Mouse (Mus musculus) heart, embryonic 12.5 days (tissue): Measurements from ENCODE around the gene Colq. TPM values are rescaled to one million over a fixed set of nuclear protein-coding genes. Genes with fewer than 3 reads are reported as not detected.
A peak's percentile ranks its signal among the peaks of the same experiment; 100 is the strongest.

Experiments used
- ATAC-seq: fragments of 200-750 bp; cut with Nextera tagmentation; 2 replicates; pipeline ENCODE4 v1.8.0; 2017; ENCODE audit warnings: moderate TSS enrichment, moderate library complexity; ENCODE audit not compliant: insufficient number of reproducible peaks, low FRiP score
- H3K27ac ChIP-seq: fragments of 300-500 bp; sonication (generic); 2 replicates; pipeline ENCODE4 v1.5.1; 2016; ENCODE audit warnings: mild to moderate bottlenecking, moderate library complexity; ENCODE audit not compliant: poor library complexity, severe bottlenecking
- H3K27me3 ChIP-seq: fragments of 300-500 bp; sonication (generic); replicated peaks from 2 replicates; pipeline ENCODE4 v1.6.1; 2016; ENCODE audit warnings: mild to moderate bottlenecking, moderate library complexity
- H3K36me3 ChIP-seq: fragments of 300-500 bp; sonication (generic); 2 replicates; pipeline ENCODE4 v1.6.1; 2016; ENCODE audit warnings: mild to moderate bottlenecking, moderate library complexity
- H3K4me1 ChIP-seq: fragments of 300-500 bp; sonication (generic); replicated peaks from 2 replicates; pipeline ENCODE4 v1.6.1; 2016; ENCODE audit warnings: mild to moderate bottlenecking
- H3K4me2 ChIP-seq: fragments of 300-500 bp; sonication (generic); 2 replicates; pipeline ENCODE4 v1.6.1; 2016; ENCODE audit warnings: mild to moderate bottlenecking, moderate library complexity
- H3K4me3 ChIP-seq: fragments of 300-500 bp; sonication (generic); 2 replicates; pipeline ENCODE4 v1.5.1; 2016; ENCODE audit warnings: mild to moderate bottlenecking
- H3K9ac ChIP-seq: fragments of 300-500 bp; sonication (generic); 2 replicates; pipeline ENCODE4 v1.6.1; 2016; ENCODE audit warnings: mild to moderate bottlenecking, moderate library complexity
- H3K9me3 ChIP-seq: fragments of 300-500 bp; sonication (generic); replicated peaks from 2 replicates; pipeline ENCODE4 v1.6.1; 2016; ENCODE audit warnings: mild to moderate bottlenecking, moderate library complexity
- WGBS: fragments of 180-500 bp; shearing (Covaris S2); methylation state at CpG from one replicate; pipeline ENCODE4 v1.1.7; 2016; 5-methylcytosine and 5-hydroxymethylcytosine counted together
- polyA plus RNA-seq: library from polyadenylated mRNA; unstranded; fragments of >200 nt; fragmentation: Nextera tagmentation; extraction: Ambion mirVana; gene quantifications from 2 replicates; pipeline ENCODE4 v1.2.1, GENCODE M21; 2016

Gene Colq
- polyA plus RNA-seq, 1 experiment from 2014 or later: 7.6 TPM

GRCm38 (mm10) chr14:31494349-31494974, 96.7 kb downstream of the Colq start, which contains the start of gene Eaf1:
TSS of gene Eaf1 (plus strand) at chr14:31494399.
- peaks cover 34% of the 10 kb centered on the region for H3K4me1 ChIP-seq
- H3K4me3 ChIP-seq: peak within 1 kb of the TSS; percentile 89
- H3K36me3 ChIP-seq: peaks cover 42% of the 10 kb centered on the region
- H3K9ac ChIP-seq: peak within 1 kb of the TSS; percentile 90
- H3K27me3 ChIP-seq: no peaks in the 10 kb centered on the region
- ATAC-seq: peak; percentile 56
- H3K9me3 ChIP-seq: no peaks in the 10 kb centered on the region
- peak within 1 kb of the TSS; percentile 83 for H3K27ac ChIP-seq
- WGBS: under 1% methylated on average over 37 of the region's 37 CpGs
- peak within 1 kb of the TSS; percentile 93 for H3K4me2 ChIP-seq

GRCm38 (mm10) chr14:31493901-31494300, 97.2 kb downstream of the Colq start:
- H3K27ac ChIP-seq: no peak overlapping the region
- H3K4me3 ChIP-seq: peak overlapping the region; percentile 89
- WGBS: 35% methylated on average over 9 of the region's 9 CpGs
- H3K9ac ChIP-seq: peak overlapping the region; percentile 90
- ATAC-seq: no peak
- peaks cover 43% of the 10 kb centered on the region for H3K36me3 ChIP-seq
- H3K9me3 ChIP-seq: no peaks in the 10 kb centered on the region
- H3K4me1 ChIP-seq: peaks cover 34% of the 10 kb centered on the region
- peak overlapping the region; percentile 93 for H3K4me2 ChIP-seq
- no peaks in the 10 kb centered on the region for H3K27me3 ChIP-seq

GRCm38 (mm10) chr14:31488055-31488454, 103.1 kb downstream of the Colq start:
- ATAC-seq: no peak
- H3K9ac ChIP-seq: no peak overlapping the region
- H3K9me3 ChIP-seq: no peaks in the 10 kb centered on the region
- no peaks in the 10 kb centered on the region for H3K4me1 ChIP-seq
- 87% methylated on average over 6 of the region's 6 CpGs for WGBS
- no peak overlapping the region for H3K4me3 ChIP-seq
- H3K4me2 ChIP-seq: no peak overlapping the region
- H3K27ac ChIP-seq: no peak overlapping the region
- no peaks in the 10 kb centered on the region for H3K27me3 ChIP-seq
- peaks cover 83% of the 10 kb centered on the region for H3K36me3 ChIP-seq

- Histone ChIP-seq H3K36me3 (peaks cover 86% of the 10 kb centered on the region), H3K27me3 (no peaks in the 10 kb centered on the region), H3K27ac (no peak overlapping the region), H3K9me3 (no peaks in the 10 kb centered on the region), H3K9ac (no peak overlapping the region), H3K4me3 (no peak overlapping the region), H3K4me2 (no peak overlapping the region), H3K4me1 (no peaks in the 10 kb centered on the region)
- 83% methylated on average over 4 of the region's 4 CpGs for WGBS
- ATAC-seq: no peak
Observed at GRCm38 (mm10) chr14:31486465-31486864, 104.7 kb downstream of the Colq start.

- ATAC-seq: no peak
- H3K27me3 ChIP-seq: no peaks in the 10 kb centered on the region
- H3K36me3 ChIP-seq: peaks cover 89% of the 10 kb centered on the region
- no peak overlapping the region for H3K27ac ChIP-seq
- H3K9ac ChIP-seq: no peak overlapping the region
- H3K4me2 ChIP-seq: no peak overlapping the region
- H3K4me3 ChIP-seq: no peak overlapping the region
- 90% methylated on average over 5 of the region's 5 CpGs for WGBS
- no peaks in the 10 kb centered on the region for H3K4me1 ChIP-seq
- no peaks in the 10 kb centered on the region for H3K9me3 ChIP-seq
Observed at GRCm38 (mm10) chr14:31482417-31482816, 108.7 kb downstream of the Colq start.

- Histone ChIP-seq H3K4me1 (no peaks in the 10 kb centered on the region), H3K9ac (no peak overlapping the region), H3K4me2 (no peak overlapping the region), H3K4me3 (no peak overlapping the region), H3K9me3 (no peaks in the 10 kb centered on the region), H3K36me3 (peaks cover 8% of the 10 kb centered on the region; the same call in 1 of the 2 replicates), H3K27me3 (no peaks in the 10 kb centered on the region), H3K27ac (no peak overlapping the region)
- 79% methylated on average over 2 of the region's 2 CpGs for WGBS
- ATAC-seq: no peak
Observed at GRCm38 (mm10) chr14:31473297-31473696, 117.8 kb downstream of the Colq start.

Other genes with a start within 250 kb of the Colq start
- gene Sh3bp5, start 155.3 kb downstream of the Colq start, polyA plus RNA-seq: 29.9 and 30.2 TPM in 2 replicates
- gene Eaf1, start 96.9 kb downstream of the Colq start, polyA plus RNA-seq: 20.1 and 20.9 TPM in 2 replicates
- gene Mettl6, start 96.3 kb downstream of the Colq start, polyA plus RNA-seq: 46.4 and 49.7 TPM in 2 replicates
- 0.10 and 3.7 TPM in 2 replicates for gene Gm49387, start 49.5 kb upstream of the Colq start, polyA plus RNA-seq
- gene Btd, start 49.7 kb upstream of the Colq start, polyA plus RNA-seq: 23.1 and 27.8 TPM in 2 replicates
- 7.9 and 13.2 TPM in 2 replicates for gene Hacl1, start 49.9 kb upstream of the Colq start, polyA plus RNA-seq
- gene Ankrd28, start 239.3 kb upstream of the Colq start, polyA plus RNA-seq: 8.8 and 11.7 TPM in 2 replicates